In genomic region chr16:23890636-23891035, GRCm38 (mm10) we compare ENCODE assay signal across 13 mouse cellular contexts. TPM values are rescaled to one million over a fixed set of nuclear protein-coding genes. Genes with fewer than 3 reads are reported as not detected.
DNase-seq lines count a peak whose midpoint lies in the region; ATAC-seq lines count a peak whose summit lies in the region.
"Had no signal": no experiment of that assay in that cellular context is flagged by ENCODE, and none has a peak within 500 bp of the region (broad histone marks: within the 10 kb centered on the region; RNA-seq: fewer than 3 reads in every experiment).

Gene Sst, minus strand, starts transcription at chr16:23890958.

- peaks cover 5% of the 10 kb centered on the region; the same call in 1 of the 2 replicates for H3K4me1 ChIP-seq in forebrain, embryonic 15.5 days
- H3K4me1 ChIP-seq in neural tube, embryonic 12.5 days: peaks cover 16% of the 10 kb centered on the region
- H3K4me1 ChIP-seq: liver, embryonic 12.5 days had no signal

- no peak within 1 kb of the TSS for H3K9ac ChIP-seq in forebrain, embryonic 15.5 days (replicated peaks)
- no peak within 1 kb of the TSS for H3K9ac ChIP-seq in neural tube, embryonic 12.5 days
- H3K9ac ChIP-seq: liver, embryonic 12.5 days had no signal

- WGBS in forebrain, embryonic 15.5 days: 4% methylated on average over 26 of the region's 26 CpGs
- 4% methylated on average over 26 of the region's 26 CpGs for WGBS in neural tube, embryonic 12.5 days

- no peak within 1 kb of the TSS for H3K27ac ChIP-seq in forebrain, embryonic 15.5 days (replicated peaks)
- no peak within 1 kb of the TSS for H3K27ac ChIP-seq in neural tube, embryonic 12.5 days
- H3K27ac ChIP-seq: liver, embryonic 12.5 days had no signal

- peak within 1 kb of the TSS; percentile 23 for H3K4me3 ChIP-seq in forebrain, embryonic 15.5 days
- peak within 1 kb of the TSS; percentile 23 for H3K4me3 ChIP-seq in neural tube, embryonic 12.5 days
- H3K4me3 ChIP-seq: erythroblast, embryonic 14.5 days; liver, embryonic 12.5 days; myocyte had no signal

- ATAC-seq in forebrain, embryonic 15.5 days (replicated peaks): 0 out of 2 replicates have a peak, but pooled peaks have one; percentile 53
- no peak for ATAC-seq in neural tube, embryonic 12.5 days (ENCODE audit: low FRiP score, low read depth)
- ATAC-seq: liver, embryonic 12.5 days had no signal

- no peaks in the 10 kb centered on the region for H3K9me3 ChIP-seq in forebrain, embryonic 15.5 days
- no peaks in the 10 kb centered on the region for H3K9me3 ChIP-seq in neural tube, embryonic 12.5 days
- H3K9me3 ChIP-seq: liver, embryonic 12.5 days had no signal

- no peaks in the 10 kb centered on the region for H3K36me3 ChIP-seq in forebrain, embryonic 15.5 days
- H3K36me3 ChIP-seq in neural tube, embryonic 12.5 days: no peaks in the 10 kb centered on the region
- H3K36me3 ChIP-seq: liver, embryonic 12.5 days had no signal

- DNase-seq in layer of hippocampus, adult 18-20 months (ENCODE audit: low spot score in 2 of 2): no peak
- DNase-seq in layer of hippocampus, adult 11-12 months (ENCODE audit: low spot score): no peak
- DNase-seq in layer of hippocampus, postnatal 36 days: no peak
- no peak for DNase-seq in adrenal gland, postnatal 4 days (ENCODE audit: low spot score in 2 of 2)
- no peak for DNase-seq in B cell, adult 2 months
- no peak for DNase-seq in lung, postnatal 36 days

- H3K4me2 ChIP-seq in forebrain, embryonic 15.5 days (replicated peaks): peak within 1 kb of the TSS; percentile 31
- H3K4me2 ChIP-seq in neural tube, embryonic 12.5 days (replicated peaks): peak within 1 kb of the TSS; percentile 55
- H3K4me2 ChIP-seq: liver, embryonic 12.5 days had no signal

- H3K27me3 ChIP-seq in forebrain, embryonic 15.5 days: peaks cover 31% of the 10 kb centered on the region
- H3K27me3 ChIP-seq in neural tube, embryonic 12.5 days (replicated peaks): peaks cover 27% of the 10 kb centered on the region

RNA-seq across cellular contexts. Expression of gene Sst, which starts in this region (rescaled TPM):
- 100 to 1,000 TPM; 424 to 470 TPM for total RNA-seq in layer of hippocampus, adult 18-20 months (2021)
- polyA plus RNA-seq in forebrain, embryonic 15.5 days (2015; fragmentation: Nextera tagmentation; extraction: Ambion mirVana): 200 and 208 TPM in 2 replicates
- total RNA-seq in layer of hippocampus, postnatal 36 days (2021): 100 to 1,000 TPM; 375 to 451 TPM
- 139 and 140 TPM in 2 replicates for polyA plus RNA-seq in neural tube, embryonic 12.5 days (2016; fragmentation: Nextera tagmentation; extraction: Ambion mirVana)
- 10 to 100 TPM in 1 of 2 experiments, 1 to 10 TPM in 1; 1.7 to 37.7 TPM for total RNA-seq in adrenal gland, postnatal 4 days (2021)
- total RNA-seq: CH12.LX had no signal
- polyA plus RNA-seq: erythroblast, embryonic 14.5 days; heart, embryonic 16.5 days; liver, embryonic 12.5 days; myocyte had no signal

Comparison
In these comparisons a context has a peak if more than half of its experiments do, and no peak if none do; other contexts are left out.
1. RNA of gene Sst (total RNA-seq): 424 to 470 TPM in layer of hippocampus, adult 18-20 months and 375 to 451 TPM in layer of hippocampus, postnatal 36 days; 1.7 to 37.7 TPM in adrenal gland, postnatal 4 days; every median in the first group is over 4 times any median in the second.